In genomic region chr11:45174071-45174470, GRCm38 (mm10) we compare ENCODE assay signal across 15 mouse cellular contexts.
"Had no signal": no experiment of that assay in that cellular context is flagged by ENCODE, and none has a peak within 500 bp of the region (broad histone marks: within the 10 kb centered on the region; RNA-seq: fewer than 3 reads in every experiment).

No protein-coding gene starts in this region.

- H3K27me3 ChIP-seq: intestine, embryonic 15.5 days; limb, embryonic 12.5 days; liver, embryonic 15.5 days; megakaryocyte, embryonic 14.5 days; midbrain, embryonic 13.5 days had no signal

- H3K9ac ChIP-seq: intestine, embryonic 15.5 days; limb, embryonic 12.5 days; liver, embryonic 15.5 days; midbrain, embryonic 13.5 days had no signal

- ATAC-seq: intestine, embryonic 15.5 days; lung, postnatal 0 days; midbrain, embryonic 13.5 days had no signal

- H3K9me3 ChIP-seq: intestine, embryonic 15.5 days; limb, embryonic 12.5 days; liver, embryonic 15.5 days; megakaryocyte, embryonic 14.5 days; midbrain, embryonic 10.5 days; midbrain, embryonic 13.5 days had no signal

- H3K4me2 ChIP-seq: intestine, embryonic 15.5 days; limb, embryonic 12.5 days; liver, embryonic 11.5 days; liver, embryonic 15.5 days; midbrain, embryonic 13.5 days had no signal

- H3K4me3 ChIP-seq: intestine, embryonic 15.5 days; left cerebral cortex, adult 2 months; limb, embryonic 12.5 days; liver, embryonic 15.5 days; megakaryocyte, embryonic 14.5 days; midbrain, embryonic 10.5 days; midbrain, embryonic 13.5 days had no signal

- H3K27ac ChIP-seq: intestine, embryonic 15.5 days; left cerebral cortex, adult 2 months; limb, embryonic 12.5 days; liver, embryonic 15.5 days; midbrain, embryonic 10.5 days; midbrain, embryonic 13.5 days had no signal

- DNase-seq: kidney, adult 11 months; kidney, adult 8-10 months; layer of hippocampus, postnatal 36 days; lung, adult 2 months; thymus, adult 18-20 months; thymus, postnatal 36 days had no signal

- H3K36me3 ChIP-seq: intestine, embryonic 15.5 days; limb, embryonic 12.5 days; liver, embryonic 15.5 days; midbrain, embryonic 10.5 days; midbrain, embryonic 13.5 days had no signal

- H3K4me1 ChIP-seq: intestine, embryonic 15.5 days; liver, embryonic 15.5 days; megakaryocyte, embryonic 14.5 days; midbrain, embryonic 10.5 days; midbrain, embryonic 13.5 days had no signal
